Mouse (Mus musculus): ENCODE results near the gene Scgb1a1.
"Not testable (repeated sequence)": the region's sequence is repeated elsewhere in the genome, so short reads cannot be mapped to it uniquely, and the experiment has no call there.

Scgb1a1 gene

GRCm38 (mm10) chr19:9087821-9088220 lies at the start of gene Scgb1a1:
TSS of gene Scgb1a1 (minus strand) at chr19:9087958.
- DNase-seq = no peak

GRCm38 (mm10) chr19:9137159-9137558 lies 49.4 kb upstream of the Scgb1a1 start:
- no peak for DNase-seq

- DNase-seq = peak; percentile 94
Measured at GRCm38 (mm10) chr19:9135512-9136331, 48.0 kb upstream of the Scgb1a1 start, which contains the start of gene Asrgl1. TSS of gene Asrgl1 (minus strand) at chr19:9135636.

GRCm38 (mm10) chr19:9134746-9135511 lies 47.2 kb upstream of the Scgb1a1 start:
- peak; percentile 22 for DNase-seq

- DNase-seq = no peak
Measured at GRCm38 (mm10) chr19:9129996-9130395, 42.2 kb upstream of the Scgb1a1 start.

GRCm38 (mm10) chr19:9128499-9129194 lies 40.9 kb upstream of the Scgb1a1 start:
- DNase-seq = no peak

- DNase-seq = not testable (repeated sequence)
Measured at GRCm38 (mm10) chr19:9123986-9124385, 36.2 kb upstream of the Scgb1a1 start.

- no peak for DNase-seq
Measured at GRCm38 (mm10) chr19:9122390-9122789, 34.6 kb upstream of the Scgb1a1 start.

GRCm38 (mm10) chr19:9119655-9120425 lies 32.1 kb upstream of the Scgb1a1 start:
- DNase-seq = no peak

- DNase-seq = no peak
Measured at GRCm38 (mm10) chr19:9117275-9117674, 29.5 kb upstream of the Scgb1a1 start.

- no peak for DNase-seq
Measured at GRCm38 (mm10) chr19:9116268-9116667, 28.5 kb upstream of the Scgb1a1 start.

- no peak for DNase-seq
Measured at GRCm38 (mm10) chr19:9112043-9112442, 24.3 kb upstream of the Scgb1a1 start.

GRCm38 (mm10) chr19:9110182-9110869 lies 22.6 kb upstream of the Scgb1a1 start:
- DNase-seq = no peak

- no peak for DNase-seq
Measured at GRCm38 (mm10) chr19:9108536-9108935, 20.8 kb upstream of the Scgb1a1 start.

GRCm38 (mm10) chr19:9107379-9107755 lies 19.6 kb upstream of the Scgb1a1 start:
- no peak for DNase-seq

- DNase-seq = no peak
Measured at GRCm38 (mm10) chr19:9106751-9107378, 19.1 kb upstream of the Scgb1a1 start.

GRCm38 (mm10) chr19:9106096-9106495 lies 18.3 kb upstream of the Scgb1a1 start:
- no peak for DNase-seq

- no peak for DNase-seq
Measured at GRCm38 (mm10) chr19:9105101-9105685, 17.4 kb upstream of the Scgb1a1 start.

GRCm38 (mm10) chr19:9103986-9104385 lies 16.2 kb upstream of the Scgb1a1 start:
- no peak for DNase-seq

- no peak for DNase-seq
Measured at GRCm38 (mm10) chr19:9101062-9101457, 13.3 kb upstream of the Scgb1a1 start.
